17 mouse cellular contexts compared by ENCODE assay signal in genomic region chr19:21862991-21863931, GRCm38 (mm10).
DNase-seq lines count a peak whose midpoint lies in the region; ATAC-seq and TF ChIP-seq lines count a peak whose summit lies in the region.
"Had no signal": no experiment of that assay in that cellular context is flagged by ENCODE, and none has a peak within 500 bp of the region (broad histone marks: within the 10 kb centered on the region; RNA-seq: fewer than 3 reads in every experiment).

No protein-coding gene starts in this region.

- no peaks in the 10 kb centered on the region for H3K4me1 ChIP-seq in midbrain, embryonic 11.5 days (ENCODE audit: control insufficient read depth, insufficient read depth, low read length)
- H3K4me1 ChIP-seq in midbrain, embryonic 14.5 days (ENCODE audit: control insufficient read depth, insufficient read depth, low read length): no peaks in the 10 kb centered on the region
- H3K4me1 ChIP-seq in brown adipose tissue, adult 24 weeks (ENCODE audit: control insufficient read depth, insufficient read depth, insufficient read length, low read length): peaks cover 4% of the 10 kb centered on the region; the same call in 1 of the 2 replicates
- H3K4me1 ChIP-seq in thymus, adult 2 months (replicated peaks; ENCODE audit: control insufficient read depth, insufficient read depth, low read length): no peaks in the 10 kb centered on the region
- H3K4me1 ChIP-seq: forebrain, embryonic 13.5 days; hindbrain, embryonic 13.5 days; limb, embryonic 13.5 days had no signal

- 94% methylated on average over 9 of the region's 9 CpGs for WGBS in midbrain, embryonic 11.5 days
- WGBS in midbrain, embryonic 14.5 days: 93% methylated on average over 9 of the region's 9 CpGs
- 86% methylated on average over 9 of the region's 9 CpGs for WGBS in thymus, adult 2 months

- no peaks in the 10 kb centered on the region for H3K9me3 ChIP-seq in midbrain, embryonic 11.5 days (ENCODE audit: control insufficient read depth, low read length)
- no peaks in the 10 kb centered on the region for H3K9me3 ChIP-seq in midbrain, embryonic 14.5 days (ENCODE audit: control insufficient read depth, low read length)
- H3K9me3 ChIP-seq: forebrain, embryonic 13.5 days; G1E; heart, embryonic 12.5 days; hindbrain, embryonic 13.5 days; limb, embryonic 13.5 days had no signal

- H3K79me2 ChIP-seq in myocyte (ENCODE audit: control insufficient read depth, insufficient read depth): no peaks in the 10 kb centered on the region

- H3K4me3 ChIP-seq in midbrain, embryonic 11.5 days (ENCODE audit: low read depth, low read length): no peak overlapping the region
- H3K4me3 ChIP-seq in midbrain, embryonic 14.5 days (replicated peaks; ENCODE audit: low read depth, low read length): no peak overlapping the region
- no peak overlapping the region for H3K4me3 ChIP-seq in brown adipose tissue, adult 24 weeks (ENCODE audit: insufficient read depth, low read depth, low read length)
- no peak overlapping the region for H3K4me3 ChIP-seq in myocyte
- H3K4me3 ChIP-seq in thymus, adult 2 months (ENCODE audit: control insufficient read depth, insufficient read depth, low read length): no peak overlapping the region
- H3K4me3 ChIP-seq: forebrain, embryonic 13.5 days; heart, embryonic 12.5 days; hindbrain, embryonic 13.5 days; limb, embryonic 13.5 days had no signal

- no peak overlapping the region for H3K27ac ChIP-seq in midbrain, embryonic 11.5 days (ENCODE audit: low read depth, low read length)
- H3K27ac ChIP-seq in midbrain, embryonic 14.5 days (replicated peaks; ENCODE audit: low read depth, low read length): no peak overlapping the region
- H3K27ac ChIP-seq in brown adipose tissue, adult 24 weeks (replicated peaks; ENCODE audit: low read depth, low read length): peak overlapping the region; percentile 46; the same call in 1 of the 2 replicates
- no peak overlapping the region for H3K27ac ChIP-seq in thymus, adult 2 months (ENCODE audit: control insufficient read depth, insufficient read depth, low read length)
- H3K27ac ChIP-seq: forebrain, embryonic 13.5 days; hindbrain, embryonic 13.5 days; limb, embryonic 13.5 days had no signal

- no peak overlapping the region for H3K9ac ChIP-seq in midbrain, embryonic 11.5 days (ENCODE audit: low read length)
- no peak overlapping the region for H3K9ac ChIP-seq in midbrain, embryonic 14.5 days (replicated peaks; ENCODE audit: low read length)
- H3K9ac ChIP-seq: forebrain, embryonic 13.5 days; heart, embryonic 12.5 days; hindbrain, embryonic 13.5 days; limb, embryonic 13.5 days had no signal

- no peak for TF ChIP-seq CTCF in thymus, adult 2 months (IDR thresholded peaks at IDR 0.05; ENCODE audit: borderline replicate concordance, control insufficient read depth, extremely low read depth, insufficient read depth, low read length, poor library complexity)

- H3K4me2 ChIP-seq in midbrain, embryonic 11.5 days: no peak overlapping the region
- no peak overlapping the region for H3K4me2 ChIP-seq in midbrain, embryonic 14.5 days (ENCODE audit: low read length)
- peak overlapping the region; percentile 67 for H3K4me2 ChIP-seq in myocyte (ENCODE audit: low read depth)
- H3K4me2 ChIP-seq: forebrain, embryonic 13.5 days; heart, embryonic 12.5 days; hindbrain, embryonic 13.5 days; limb, embryonic 13.5 days had no signal

- peaks cover 5% of the 10 kb centered on the region for H3K36me3 ChIP-seq in midbrain, embryonic 11.5 days (ENCODE audit: control insufficient read depth, insufficient read depth, low read length)
- H3K36me3 ChIP-seq in midbrain, embryonic 14.5 days (ENCODE audit: control insufficient read depth, insufficient read depth, low read length): peaks cover 10% of the 10 kb centered on the region
- peaks cover 8% of the 10 kb centered on the region for H3K36me3 ChIP-seq in myocyte (ENCODE audit: control insufficient read depth, insufficient read depth)
- H3K36me3 ChIP-seq in thymus, adult 2 months (ENCODE audit: control insufficient read depth, insufficient read depth, low read length): no peaks in the 10 kb centered on the region

- TF ChIP-seq POLR2A in myocyte (IDR thresholded peaks at IDR 0.05; ENCODE audit: insufficient read length, low read depth): no peak
- TF ChIP-seq POLR2A in thymus, adult 2 months (IDR thresholded peaks at IDR 0.05; ENCODE audit: control insufficient read depth, extremely low read depth, insufficient read depth, low read length, poor library complexity): no peak

- no peaks in the 10 kb centered on the region for H3K27me3 ChIP-seq in midbrain, embryonic 11.5 days (ENCODE audit: control insufficient read depth, insufficient read depth, low read length)
- H3K27me3 ChIP-seq in midbrain, embryonic 14.5 days (ENCODE audit: control insufficient read depth, insufficient read depth, low read length): no peaks in the 10 kb centered on the region
- H3K27me3 ChIP-seq in myocyte (ENCODE audit: control insufficient read depth, insufficient read depth, insufficient read length): no peaks in the 10 kb centered on the region
- H3K27me3 ChIP-seq in thymus, adult 2 months (ENCODE audit: control insufficient read depth, insufficient read depth, low read length): no peaks in the 10 kb centered on the region
- H3K27me3 ChIP-seq: forebrain, embryonic 13.5 days; heart, embryonic 12.5 days; hindbrain, embryonic 13.5 days; limb, embryonic 13.5 days had no signal

- ATAC-seq in midbrain, embryonic 11.5 days (ENCODE audit: low FRiP score): no peak
- ATAC-seq in midbrain, embryonic 14.5 days (ENCODE audit: low FRiP score, low TSS enrichment): no peak
- ATAC-seq: forebrain, embryonic 13.5 days had no signal

- peak; percentile 70 for DNase-seq in midbrain, embryonic 11.5 days (ENCODE audit: low spot score, missing footprints)
- no peak for DNase-seq in midbrain, embryonic 14.5 days
- DNase-seq in CD4-positive helper T cell, adult 2 months (ENCODE audit: low read depth, low spot score): peak; percentile 78
- no peak for DNase-seq in thymus, adult 2 months
- no peak for DNase-seq in thymus, adult 18-20 months
- DNase-seq in urinary bladder, postnatal 4 days (ENCODE audit: low spot score in 2 of 2): no peak
- DNase-seq: cerebellum, adult 9-11 months; kidney, adult 11 months; kidney, postnatal 14 days; lung, adult 18-20 months had no signal

- H3ac ChIP-seq in myocyte (ENCODE audit: control insufficient read depth, insufficient read length): no peak overlapping the region

TF ChIP-seq in myocyte, 11 proteins besides CTCF, POLR2A, EP300 and RAD21:
- TF ChIP-seq E2F4 (IDR thresholded peaks at IDR 0.05; ENCODE audit: insufficient read depth) (no peak), POLR2AphosphoS2 (IDR thresholded peaks at IDR 0.05; ENCODE audit: insufficient read length, low read depth) (peak; percentile 28)
TF ChIP-seq in myocyte: peak in this region for 1.

Comparison
In these comparisons a context has a peak if more than half of its experiments do, and no peak if none do; other contexts are left out.
1. DNase-seq: peak in midbrain, embryonic 11.5 days (single experiment) and CD4-positive helper T cell, adult 2 months (single experiment); none in midbrain, embryonic 14.5 days (single experiment), thymus, adult 2 months (single experiment), thymus, adult 18-20 months (0 of 2) and urinary bladder, postnatal 4 days (0 of 2).